Mouse (Mus musculus): ENCODE results near the gene Dcaf11.

The Dcaf11 gene

DNA sequence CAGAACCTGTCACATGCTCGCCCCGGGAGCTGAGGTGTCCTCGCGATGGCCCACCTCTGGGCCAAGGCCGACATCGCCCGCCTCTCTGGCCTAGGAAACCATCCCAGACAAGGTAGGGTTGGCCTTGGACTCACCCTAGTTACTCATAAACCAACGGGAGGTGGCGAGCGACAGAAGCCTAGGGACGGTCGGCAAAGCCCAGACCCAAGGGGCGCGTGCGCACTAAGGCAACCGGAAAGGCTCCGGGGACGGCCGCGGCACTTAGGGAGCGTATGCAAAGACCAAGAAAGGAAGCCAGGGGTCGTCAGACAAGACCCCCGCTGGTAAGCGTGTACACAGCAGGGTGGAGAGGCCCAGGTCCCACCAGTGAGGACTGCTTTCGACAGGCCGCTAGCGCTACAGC lies at the start of gene Dcaf11:
Gene Dcaf11 (plus strand): TSS at position 208 of the 403 bp plus-strand sequence.
- DNase-seq (ENCODE audit: low spot score) = peak; percentile 90

DNA sequence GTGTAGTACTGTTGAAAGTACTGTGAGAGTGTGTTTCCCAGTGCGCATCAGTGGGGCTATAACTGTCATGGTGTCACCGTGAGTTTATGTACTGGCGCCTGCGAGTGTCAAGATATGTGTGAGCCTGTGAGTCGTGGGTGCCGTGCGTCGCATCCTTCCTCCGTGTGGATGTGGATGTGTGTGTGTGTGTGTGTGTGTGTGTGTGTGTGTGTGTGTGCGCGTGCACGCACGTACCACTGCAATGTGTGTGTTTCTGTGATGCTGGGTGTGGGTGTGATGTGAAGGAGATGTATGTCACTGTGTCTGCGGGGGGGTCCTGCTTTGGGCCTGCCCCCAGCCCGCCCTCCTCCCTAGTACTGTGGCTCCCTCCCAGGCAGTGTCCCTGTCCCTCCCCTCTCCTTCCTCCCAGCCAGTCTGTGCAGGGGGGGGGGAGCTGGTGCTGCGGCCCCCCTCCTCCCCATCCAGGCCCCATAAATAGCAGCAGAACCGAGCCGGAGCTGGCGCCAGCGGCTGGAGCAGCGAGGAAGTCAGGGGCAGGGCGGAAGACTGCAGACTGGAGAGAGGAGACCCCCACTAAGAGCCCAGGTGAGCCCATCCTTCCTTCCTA lies 49.6 kb upstream of the Dcaf11 start, which contains the start of gene Cpne6:
Gene Cpne6 (plus strand): TSS at position 321 of the 607 bp plus-strand sequence.
- DNase-seq (ENCODE audit: low spot score) = no peak

DNA sequence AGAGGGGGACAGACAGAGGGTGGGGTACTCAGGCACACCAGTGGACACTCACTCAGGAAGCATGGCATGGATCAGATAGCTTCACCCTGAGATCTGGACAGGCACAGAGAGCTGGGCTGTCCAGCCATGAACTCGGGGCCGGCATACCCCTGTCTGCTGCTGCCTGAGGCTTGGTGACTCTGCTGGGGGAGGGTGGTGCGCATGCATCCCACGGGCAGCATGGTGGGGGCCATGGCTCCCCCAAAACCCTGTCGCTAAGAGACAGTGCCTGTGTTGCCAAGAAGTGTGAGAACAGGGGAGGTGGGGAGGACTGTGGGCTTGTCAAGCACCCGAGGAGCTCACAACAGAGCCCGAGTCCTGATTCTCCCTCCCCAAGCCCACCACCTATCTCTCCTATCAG lies 48.8 kb upstream of the Dcaf11 start:
- no peak for DNase-seq (ENCODE audit: low spot score)

DNA sequence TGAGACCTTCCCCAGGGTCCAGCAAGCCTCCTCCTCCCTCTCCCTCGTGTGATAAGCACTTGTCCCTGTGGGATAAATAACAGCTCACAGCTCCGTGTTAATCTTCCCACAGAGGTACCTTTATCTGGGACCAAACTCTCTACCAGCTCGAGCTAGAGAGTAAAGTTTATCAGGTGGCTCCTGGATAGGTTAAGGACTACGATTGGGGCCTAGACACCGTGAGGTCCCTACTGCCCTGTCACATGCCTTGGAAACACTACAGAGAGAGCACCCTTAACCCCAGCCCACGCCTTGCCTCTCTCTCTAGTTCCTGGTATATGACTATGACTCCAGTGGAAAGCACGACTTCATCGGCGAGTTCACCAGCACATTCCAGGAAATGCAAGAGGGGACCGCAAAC lies 45.9 kb upstream of the Dcaf11 start:
- no peak for DNase-seq (ENCODE audit: low spot score)

- DNase-seq (ENCODE audit: low spot score) = no peak
These were observed 44.0 kb upstream of the Dcaf11 start for GRCm38 (mm10) chr14:55515846-55516245.

GRCm38 (mm10) chr14:55518897-55519296 lies 40.9 kb upstream of the Dcaf11 start:
- DNase-seq (ENCODE audit: low spot score) = no peak

GRCm38 (mm10) chr14:55519604-55520003 lies 40.2 kb upstream of the Dcaf11 start:
- no peak for DNase-seq (ENCODE audit: low spot score)

GRCm38 (mm10) chr14:55520451-55521361 lies 39.1 kb upstream of the Dcaf11 start:
- DNase-seq (ENCODE audit: low spot score) = no peak

DNA sequence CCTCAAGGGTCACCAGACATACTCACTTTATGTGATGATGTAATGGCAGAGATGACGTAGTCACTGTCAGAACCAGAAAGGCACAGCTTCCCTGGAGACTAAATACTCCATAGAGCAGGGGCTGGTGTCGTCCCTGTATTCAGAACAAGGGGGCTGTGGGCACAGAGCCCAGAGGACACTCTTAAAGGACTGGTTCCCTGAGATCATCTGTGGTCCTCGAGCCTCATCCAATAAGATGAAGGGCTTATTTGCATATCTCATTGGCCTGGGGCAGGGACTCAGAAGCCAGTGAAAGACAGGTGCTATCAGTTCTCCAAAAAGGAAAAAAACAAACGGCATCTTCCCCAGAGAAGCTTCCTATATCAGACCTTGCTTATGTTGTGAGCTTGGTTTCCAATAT lies 35.7 kb upstream of the Dcaf11 start:
- no peak for DNase-seq (ENCODE audit: low spot score)

DNA sequence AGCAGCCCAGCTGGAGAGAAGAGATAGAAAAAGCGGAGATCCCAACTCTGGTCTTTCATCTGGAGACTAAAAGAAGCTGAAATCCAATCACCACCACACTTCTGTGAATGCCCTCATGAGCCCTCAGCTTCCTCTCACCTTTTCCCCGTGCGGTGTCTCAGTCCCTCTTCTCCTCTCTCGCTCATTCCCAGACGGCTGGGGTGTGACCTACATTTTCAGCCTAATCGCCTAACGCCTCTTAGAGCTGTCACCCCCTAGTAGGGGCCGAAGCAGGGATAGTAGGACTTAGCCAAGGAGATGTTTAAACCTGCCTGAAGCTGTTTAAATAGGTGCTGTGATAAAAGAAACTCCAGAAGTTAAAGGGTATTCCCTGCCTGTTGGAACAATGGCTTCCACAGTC lies 35.0 kb upstream of the Dcaf11 start, which contains the start of gene Nrl:
Gene Nrl (minus strand): TSS at position 197 of the 400 bp plus-strand sequence.
- no peak for DNase-seq (ENCODE audit: low spot score)

DNA sequence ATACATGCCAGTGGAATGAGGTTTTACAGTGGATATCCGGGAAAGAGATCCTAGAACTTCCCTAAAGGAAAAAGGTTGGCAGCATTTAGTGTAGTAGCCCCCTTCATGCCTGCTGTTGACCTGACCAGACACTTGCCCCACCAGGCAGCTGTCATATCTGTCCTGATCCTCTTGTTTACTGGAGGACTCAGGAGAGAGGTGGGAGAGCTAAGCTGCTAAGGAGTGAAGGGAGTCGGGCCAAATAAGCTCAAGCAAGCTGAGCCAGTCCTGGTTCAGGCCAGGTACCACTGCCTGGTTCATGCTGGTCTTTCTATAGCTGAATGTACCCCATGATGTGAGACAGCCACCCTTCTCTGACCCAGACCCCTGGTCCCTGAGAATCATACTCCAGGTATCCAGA lies 33.1 kb upstream of the Dcaf11 start:
- DNase-seq (ENCODE audit: low spot score) = no peak

GRCm38 (mm10) chr14:55527940-55528339 lies 31.9 kb upstream of the Dcaf11 start:
- DNase-seq (ENCODE audit: low spot score) = no peak

GRCm38 (mm10) chr14:55536116-55536745 lies 23.6 kb upstream of the Dcaf11 start:
- DNase-seq (ENCODE audit: low spot score) = peak; percentile 72

DNA sequence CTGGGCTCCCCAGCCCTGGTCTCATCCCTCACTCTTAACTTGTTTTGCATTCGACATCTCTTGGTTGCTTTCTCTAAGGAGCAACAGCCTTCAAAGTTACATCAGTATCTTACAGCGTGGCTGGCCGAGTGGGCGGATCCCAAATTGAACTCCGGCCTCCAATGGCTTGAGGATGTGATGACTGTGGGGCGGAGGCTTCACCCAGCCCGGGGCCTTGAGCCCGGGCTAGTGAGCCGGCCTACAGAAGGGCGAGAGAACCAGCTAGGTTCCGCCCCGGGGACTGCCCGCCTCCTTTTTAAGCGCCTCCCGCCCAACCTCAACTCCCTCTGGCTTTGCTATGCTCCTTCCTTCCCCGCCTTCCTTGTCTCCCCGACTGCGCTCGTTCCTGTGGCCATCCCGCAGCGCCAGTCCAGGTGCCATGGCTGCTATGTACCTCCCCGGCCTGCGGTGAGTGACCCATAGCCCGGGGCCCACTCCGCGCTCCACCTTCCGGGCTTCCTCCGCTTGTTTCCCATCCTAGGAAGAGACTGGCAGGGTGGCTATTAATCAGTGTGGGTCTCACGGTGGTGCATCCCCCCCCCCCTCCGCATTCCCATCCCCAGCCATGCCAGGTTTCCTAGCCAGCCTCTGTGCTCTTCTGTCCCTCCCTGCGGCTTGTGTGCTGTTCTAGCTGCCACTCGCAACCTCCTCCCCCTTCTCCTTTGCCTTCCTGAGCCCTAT lies 19.6 kb upstream of the Dcaf11 start, which contains the start of gene Pck2:
Gene Pck2 (plus strand): TSS at position 200 of the 720 bp plus-strand sequence.
- DNase-seq (ENCODE audit: low spot score) = peak; percentile 85

DNA sequence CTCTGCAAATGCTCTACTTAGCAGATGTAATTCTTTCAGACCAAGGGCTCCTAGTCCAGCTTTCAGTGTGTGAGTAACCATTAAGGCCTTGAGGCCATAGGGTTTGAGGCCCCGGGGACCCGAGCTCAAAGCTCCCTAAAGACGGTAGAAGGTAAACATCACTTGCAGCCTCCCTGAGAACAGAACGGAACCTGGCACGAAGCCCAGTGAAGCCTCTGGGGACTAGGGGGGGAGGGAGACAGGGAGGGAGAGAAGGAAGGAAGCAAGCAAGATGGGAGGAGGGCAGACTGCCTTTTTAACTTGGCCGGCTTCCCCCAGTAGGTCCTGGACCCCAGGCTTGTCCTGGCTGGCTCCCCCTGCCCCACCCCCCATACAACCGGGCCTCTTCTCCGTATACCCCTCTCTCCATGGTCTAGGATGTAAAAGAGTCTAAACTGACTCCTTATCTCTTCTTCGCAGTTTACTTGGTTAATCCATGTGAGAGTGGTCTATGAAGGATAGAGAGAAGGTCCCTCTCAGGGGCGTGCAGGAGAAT lies 19.0 kb upstream of the Dcaf11 start:
- DNase-seq (ENCODE audit: low spot score) = peak; percentile 94

GRCm38 (mm10) chr14:55542268-55542667 lies 17.5 kb upstream of the Dcaf11 start:
- no peak for DNase-seq (ENCODE audit: low spot score)

DNA sequence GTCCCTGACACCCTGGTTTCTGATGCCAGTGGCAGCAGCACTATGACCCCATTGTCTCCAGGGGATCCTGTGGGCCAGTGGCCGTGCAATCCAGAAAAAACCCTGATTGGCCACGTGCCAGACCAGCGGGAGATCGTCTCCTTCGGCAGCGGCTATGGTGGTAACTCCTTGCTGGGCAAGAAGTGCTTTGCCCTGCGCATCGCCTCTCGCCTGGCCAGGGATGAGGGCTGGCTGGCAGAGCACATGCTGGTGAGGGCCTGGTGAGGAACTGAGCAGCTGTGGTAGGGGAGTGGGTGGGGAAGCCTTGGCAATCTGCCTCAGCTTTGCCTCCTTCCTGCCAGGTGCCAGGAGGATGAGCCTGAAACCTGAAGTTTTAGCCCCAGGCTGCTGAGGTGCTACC lies 15.5 kb upstream of the Dcaf11 start:
- peak; percentile 68 for DNase-seq (ENCODE audit: low spot score)

DNA sequence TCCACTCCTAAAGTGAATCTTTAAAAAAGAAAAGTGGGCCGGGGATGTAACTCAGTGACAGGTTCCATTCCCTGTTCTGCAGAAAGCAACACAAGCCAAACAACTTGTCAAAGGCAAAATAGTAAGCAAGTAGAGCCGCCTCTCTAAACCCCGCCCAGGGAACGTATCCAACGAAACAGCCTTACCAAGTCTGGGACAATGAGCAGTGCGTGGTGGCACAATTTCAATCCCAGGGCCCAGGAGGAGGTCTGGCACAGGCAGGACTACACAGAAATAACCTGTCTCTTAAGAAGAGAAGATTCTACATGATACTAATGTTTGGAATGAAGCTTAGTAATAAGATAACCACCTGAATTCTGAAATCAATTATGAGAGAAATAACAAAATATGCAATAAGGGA lies 9.6 kb upstream of the Dcaf11 start:
- no peak for DNase-seq (ENCODE audit: low spot score)

- DNase-seq (ENCODE audit: low spot score) = no peak
These were observed 8.5 kb upstream of the Dcaf11 start for GRCm38 (mm10) chr14:55551347-55551746.

GRCm38 (mm10) chr14:55551794-55552193 lies 8.0 kb upstream of the Dcaf11 start:
- no peak for DNase-seq (ENCODE audit: low spot score)

GRCm38 (mm10) chr14:55554635-55555034 lies 5.2 kb upstream of the Dcaf11 start:
- DNase-seq (ENCODE audit: low spot score) = no peak

DNA sequence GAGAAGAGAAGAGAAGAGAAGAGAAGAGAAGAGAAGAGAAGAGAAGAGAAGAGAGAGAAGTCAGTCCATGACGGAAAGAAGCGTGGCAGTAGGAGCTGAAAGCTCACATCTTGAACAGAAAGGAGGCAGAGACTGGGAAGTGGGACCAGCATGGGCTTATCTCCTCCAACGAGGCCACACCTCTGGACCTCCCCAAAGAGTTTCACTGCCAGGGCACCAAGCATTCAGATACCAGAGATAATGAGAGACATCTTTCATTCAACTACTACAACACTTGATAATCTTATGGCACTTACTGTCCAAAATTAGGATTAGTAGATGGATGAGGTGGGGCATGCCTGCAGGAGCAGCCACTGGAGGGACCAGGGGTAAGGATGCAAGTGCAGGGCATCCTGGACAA lies 4.0 kb upstream of the Dcaf11 start:
- DNase-seq (ENCODE audit: low spot score) = no peak
